Mouse (Mus musculus) skeletal muscle tissue, postnatal 0 days (tissue): ENCODE results near the gene Vmn2r102. TPM values are rescaled to one million over a fixed set of nuclear protein-coding genes. Genes with fewer than 3 reads are reported as not detected.

Experiments
- polyA plus RNA-seq: library from polyadenylated mRNA; unstranded; fragments of >200 nt; fragmentation: Nextera tagmentation; extraction: Ambion mirVana; gene quantifications from 2 replicates; pipeline ENCODE4 v1.2.1, GENCODE M21; 2015

Gene Vmn2r102
- polyA plus RNA-seq, result not detected in 2 replicates

GRCm38 (mm10) chr17:19660028-19660427 is at the start of gene Vmn2r102:
Gene Vmn2r102, plus strand, starts transcription at chr17:19660328.

Other genes starting within 250 kb of the Vmn2r102 start
- not detected in 2 replicates for gene Vmn2r100, start 155.6 kb upstream of the Vmn2r102 start, polyA plus RNA-seq
- gene Vmn2r101, start 83.1 kb upstream of the Vmn2r102 start, polyA plus RNA-seq, result not detected in 2 replicates
- gene Vmn2r103, start 113.0 kb downstream of the Vmn2r102 start, polyA plus RNA-seq, result not detected in 2 replicates